Mouse (Mus musculus): ENCODE measurements at regions not wholly inside any gene's neighbourhood (a gene's known extent, or its start where the extent isn't known, plus 50 kb on each side); places are given as distances from the start of the nearest gene placed in this dataset.

GRCm38 (mm10) chr8:8969112-8969950, 279.0 kb upstream of the Arglu1 start:
- TF ChIP-seq CTCF (IDR thresholded peaks at IDR 0.05; ENCODE audit: borderline replicate concordance, insufficient read depth, low read length) = no peak
- TF ChIP-seq POLR2A (IDR thresholded peaks at IDR 0.05; ENCODE audit: low read depth, low read length) = no peak
